Mouse (Mus musculus) kidney, postnatal 14 days (tissue): ENCODE data around the gene Smim17.
A peak's percentile ranks its signal among the peaks of the same experiment; 100 is the strongest.

Experiments used
- DNase-seq: peaks from one replicate; pipeline ENCODE4 v3.0.0; 2022; ENCODE audit warnings: mixed read lengths

The Smim17 gene

GRCm38 (mm10) chr7:6419894-6420293 lies 21.4 kb downstream of the Smim17 start:
- DNase-seq, result no peak

GRCm38 (mm10) chr7:6429381-6429780 lies 30.9 kb downstream of the Smim17 start:
- no peak for DNase-seq

- peak; percentile 22 for DNase-seq
Measured at GRCm38 (mm10) chr7:6430342-6430741, 31.8 kb downstream of the Smim17 start.

- DNase-seq, result no peak
Measured at GRCm38 (mm10) chr7:6438388-6438787, 39.9 kb downstream of the Smim17 start, which contains the start of gene Olfr1344. Gene Olfr1344 (plus strand): TSS chr7:6438688.

GRCm38 (mm10) chr7:6441173-6441572 lies 42.7 kb downstream of the Smim17 start:
- DNase-seq, result no peak

- no peak for DNase-seq
Measured at GRCm38 (mm10) chr7:6447771-6448170, 49.3 kb downstream of the Smim17 start.

- DNase-seq, result no peak
Measured at GRCm38 (mm10) chr7:6455868-6456267, 57.4 kb downstream of the Smim17 start, which contains the start of gene Olfr1336. Gene Olfr1336 (plus strand): TSS chr7:6456168.

- DNase-seq, result no peak
Measured at GRCm38 (mm10) chr7:6456399-6456798, 57.9 kb downstream of the Smim17 start.

GRCm38 (mm10) chr7:6466951-6467350 lies 68.4 kb downstream of the Smim17 start, which contains the start of gene Olfr1346:
Gene Olfr1346 (plus strand): TSS chr7:6467101.
- DNase-seq, result no peak

- peak; percentile 26 for DNase-seq
Measured at GRCm38 (mm10) chr7:6477633-6478032, 79.1 kb downstream of the Smim17 start.
